Mouse (Mus musculus): ENCODE data around the gene Zfp992.

- TF ChIP-seq CTCF (IDR thresholded peaks at IDR 0.05; ENCODE audit: control insufficient read depth, insufficient read depth, insufficient read length) (no peak), MYOD1 (IDR thresholded peaks at IDR 0.05; ENCODE audit: control insufficient read depth, insufficient read length, low read depth) (no peak), MAX (IDR thresholded peaks at IDR 0.05) (no peak), FOSL1 (IDR thresholded peaks at IDR 0.05; ENCODE audit: insufficient read depth, low read length, poor library complexity, severe bottlenecking) (no peak), CEBPB (IDR thresholded peaks at IDR 0.05; ENCODE audit: low read depth) (no peak)
These were observed 44.0 kb downstream of the Zfp992 start for GRCm38 (mm10) chr4:146492851-146493250.
